Mouse (Mus musculus): ENCODE measurements around the gene Ebf1. TPM values are rescaled to one million over a fixed set of nuclear protein-coding genes. Genes with fewer than 3 reads are reported as not detected.
A peak's percentile ranks its signal among the peaks of the same experiment; 100 is the strongest.

The Ebf1 gene
- total RNA-seq (2021) = 10 to 100 TPM; 36.1 to 53.0 TPM
- long read RNA-seq, experiment 1, partial matches to known transcripts = 2 of 17 reads
- long read RNA-seq, experiment 1, other reads (novel, unspliced or antisense) = 15 of 17 reads
- long read RNA-seq, experiment 2, full-length matches to known transcripts = 1 of 17 reads
- long read RNA-seq, experiment 2, partial matches to known transcripts = 0 of 17 reads
- long read RNA-seq, experiment 2, other reads (novel, unspliced or antisense) = 16 of 17 reads

- DNase-seq = peak; percentile 93
Measured at GRCm38 (mm10) chr11:44616788-44617712, at the start of gene Ebf1. Gene Ebf1 (plus strand): TSS chr11:44617317.

GRCm38 (mm10) chr11:44570336-44570735, 46.8 kb upstream of the Ebf1 start:
- peak; percentile 44 for DNase-seq

GRCm38 (mm10) chr11:44572781-44573180, 44.3 kb upstream of the Ebf1 start:
- DNase-seq = no peak

- DNase-seq = no peak
Measured at GRCm38 (mm10) chr11:44573396-44573795, 43.7 kb upstream of the Ebf1 start.

- no peak for DNase-seq
Measured at GRCm38 (mm10) chr11:44574391-44574790, 42.7 kb upstream of the Ebf1 start.

GRCm38 (mm10) chr11:44574820-44575219, 42.3 kb upstream of the Ebf1 start:
- no peak for DNase-seq

- no peak for DNase-seq
Measured at GRCm38 (mm10) chr11:44577911-44578310, 39.2 kb upstream of the Ebf1 start.

- DNase-seq = peak; percentile 60
Measured at GRCm38 (mm10) chr11:44581277-44581683, 35.8 kb upstream of the Ebf1 start.

- DNase-seq = peak; percentile 79
Measured at GRCm38 (mm10) chr11:44586047-44586696, 30.9 kb upstream of the Ebf1 start.

GRCm38 (mm10) chr11:44593016-44593415, 24.1 kb upstream of the Ebf1 start:
- no peak for DNase-seq

- no peak for DNase-seq
Measured at GRCm38 (mm10) chr11:44594768-44595167, 22.3 kb upstream of the Ebf1 start.

GRCm38 (mm10) chr11:44606881-44607280, 10.2 kb upstream of the Ebf1 start:
- DNase-seq = no peak

GRCm38 (mm10) chr11:44608646-44609045, 8.5 kb upstream of the Ebf1 start:
- no peak for DNase-seq

- DNase-seq = peak; percentile 92
Measured at GRCm38 (mm10) chr11:44610971-44611781, 5.9 kb upstream of the Ebf1 start.

GRCm38 (mm10) chr11:44612156-44612555, 5.0 kb upstream of the Ebf1 start:
- no peak for DNase-seq

- peak; percentile 46 for DNase-seq
Measured at GRCm38 (mm10) chr11:44612681-44613410, 4.3 kb upstream of the Ebf1 start.

- no peak for DNase-seq
Measured at GRCm38 (mm10) chr11:44613411-44614180, 3.5 kb upstream of the Ebf1 start.

GRCm38 (mm10) chr11:44616078-44616787, 884 bp upstream of the Ebf1 start:
- DNase-seq = no peak

GRCm38 (mm10) chr11:44617734-44618586, 843 bp downstream of the Ebf1 start:
- peak; percentile 65 for DNase-seq
